Mouse (Mus musculus) left cerebral cortex, adult 9 months (tissue): ENCODE data around the gene Nipa1.
A peak's percentile ranks its signal among the peaks of the same experiment; 100 is the strongest.

Experiments
- DNase-seq, 2 experiments: peaks; one replicate each; pipeline ENCODE4 v3.0.0; 2022; ENCODE audit warnings: low spot score in 2 of 2

Nipa1 gene

GRCm38 (mm10) chr7:56010318-56011017, 9.3 kb downstream of the Nipa1 start:
- no peak for DNase-seq

- DNase-seq = no peak
Measured at GRCm38 (mm10) chr7:55998997-55999396, 20.8 kb downstream of the Nipa1 start.

DNA sequence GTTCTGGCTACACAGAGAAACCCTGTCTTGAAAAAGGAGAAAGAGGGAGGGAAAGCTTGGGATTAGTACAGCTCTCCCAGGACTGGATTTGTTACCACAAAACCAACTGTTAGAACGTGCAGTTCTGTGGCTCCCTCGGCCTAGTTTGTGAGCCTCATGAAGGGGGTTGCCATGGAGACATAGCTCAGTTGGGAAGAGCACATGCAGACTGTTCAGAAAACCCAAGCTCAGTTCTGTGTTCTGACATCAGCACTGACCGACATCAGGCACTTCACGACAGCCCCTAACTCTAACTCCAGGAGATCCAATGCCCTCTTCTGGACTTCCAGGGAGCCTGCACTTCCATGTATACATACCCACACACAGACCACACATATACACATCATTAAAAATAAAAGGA, 24.7 kb downstream of the Nipa1 start:
- DNase-seq = peak in 1 of 2 experiments; percentile 32

- no peak for DNase-seq
Measured at GRCm38 (mm10) chr7:55991858-55992257, 27.9 kb downstream of the Nipa1 start.

DNA sequence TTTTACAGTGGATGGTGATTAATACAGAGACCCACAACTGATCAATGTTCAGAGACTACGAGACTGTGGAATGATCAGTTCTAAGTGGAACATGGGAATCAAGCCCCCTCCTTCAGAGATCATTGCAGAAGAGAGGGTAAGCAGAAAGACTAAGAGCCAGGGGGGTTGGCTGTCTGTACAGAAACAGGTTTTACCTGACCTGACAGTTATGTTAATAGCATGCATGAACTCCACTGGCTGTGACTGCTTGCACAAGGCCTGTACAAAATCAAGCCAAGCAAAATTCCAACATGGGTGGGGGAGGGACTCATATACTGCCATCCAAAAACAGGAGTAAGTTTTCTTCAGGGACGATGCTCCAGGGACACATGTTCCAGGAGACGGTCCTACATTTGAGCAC, 28.6 kb downstream of the Nipa1 start:
- DNase-seq = no peak

- DNase-seq = peak in 1 of 2 experiments; percentile 80
Measured at GRCm38 (mm10) chr7:55986526-55987214, 33.1 kb downstream of the Nipa1 start.

GRCm38 (mm10) chr7:55984754-55985153, 35.0 kb downstream of the Nipa1 start:
- no peak for DNase-seq

DNA sequence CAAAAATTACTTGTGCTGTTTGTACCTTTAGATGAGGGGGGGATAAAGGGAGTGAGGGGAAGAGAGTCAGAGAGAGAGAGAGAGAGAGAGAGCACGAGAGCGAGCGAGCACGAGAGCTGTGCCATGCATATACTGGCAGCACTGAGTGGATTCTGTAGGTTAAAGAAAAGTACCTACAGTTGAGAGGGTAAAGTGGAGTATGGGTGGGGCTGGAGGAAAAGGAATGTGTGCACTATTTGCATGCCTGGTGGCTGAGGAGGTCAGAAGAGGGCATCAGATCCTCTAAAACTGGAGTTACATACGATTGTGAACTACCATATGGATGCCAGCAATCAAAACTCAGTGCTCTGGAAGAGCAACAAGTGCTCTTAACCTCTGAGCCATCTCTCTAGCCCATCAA, 36.6 kb downstream of the Nipa1 start:
- no peak for DNase-seq

DNA sequence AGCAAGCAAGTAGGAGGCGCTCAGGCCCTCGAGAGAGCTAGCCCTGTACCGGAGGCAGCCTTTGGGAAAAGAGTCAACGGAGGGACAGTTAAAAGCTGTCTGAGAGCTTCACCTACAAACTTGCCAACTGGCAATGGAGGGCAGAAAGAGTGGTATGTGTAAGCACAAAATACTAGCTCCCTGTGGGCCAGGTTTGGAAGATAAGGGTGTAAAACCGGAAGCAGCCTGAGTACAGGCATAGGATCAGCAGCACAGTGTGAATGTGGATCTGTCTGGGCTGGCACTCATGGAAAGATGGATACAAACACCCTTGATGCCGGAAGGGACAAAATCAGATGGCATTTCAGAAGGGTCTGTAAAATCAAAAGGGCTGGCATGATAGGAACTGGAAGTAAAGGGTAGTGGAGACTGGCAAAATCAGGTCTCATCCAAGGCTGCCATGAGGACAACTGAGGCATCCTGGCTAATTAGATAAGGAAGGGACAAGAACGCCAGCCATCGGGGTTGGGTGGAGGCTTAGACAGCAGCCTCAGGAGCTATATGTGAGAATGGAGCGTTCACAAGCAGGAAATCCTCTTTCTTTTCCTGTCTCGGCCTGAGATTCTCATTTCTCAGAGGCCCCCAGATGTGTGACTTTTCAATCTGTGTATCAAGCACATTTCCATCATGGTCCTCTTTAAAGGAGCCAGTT, 37.6 kb downstream of the Nipa1 start:
- DNase-seq = no peak

DNA sequence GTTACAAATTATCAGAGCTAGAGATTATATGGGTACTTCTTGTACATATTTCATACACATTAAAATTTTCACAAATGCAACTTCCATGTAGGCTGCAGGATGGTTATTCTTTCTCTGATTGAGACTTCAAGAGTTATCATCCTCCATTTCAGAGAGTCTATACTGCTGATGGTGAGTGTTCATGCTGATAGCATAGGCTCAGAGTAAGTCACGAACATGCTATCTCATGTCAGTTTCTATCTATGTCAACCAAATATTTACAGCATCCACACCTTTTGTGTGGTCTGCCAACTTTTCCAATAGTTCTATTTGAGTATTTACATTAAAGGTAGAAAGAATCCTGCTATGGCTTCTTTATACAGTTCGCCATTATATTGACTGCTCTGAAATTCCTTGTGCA, 38.2 kb downstream of the Nipa1 start:
- DNase-seq = no peak

DNA sequence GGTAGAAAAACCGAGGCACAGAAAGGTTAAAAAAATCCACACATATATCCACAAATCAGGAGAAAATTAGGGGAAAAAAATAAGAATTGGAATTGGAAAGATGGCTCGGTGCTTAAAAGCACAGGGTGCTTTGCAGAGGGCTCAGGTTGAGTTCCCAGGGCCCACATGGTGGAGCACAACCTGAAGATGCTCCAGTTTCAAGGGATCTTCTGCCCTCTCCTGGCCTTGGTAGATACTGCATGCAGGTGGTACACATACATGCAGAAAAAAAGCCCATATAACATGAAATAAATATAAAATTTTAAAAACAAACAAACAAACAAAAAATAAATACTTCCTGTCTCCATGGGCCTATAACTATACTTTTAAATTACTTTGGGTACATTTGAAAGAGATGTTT, 45.3 kb downstream of the Nipa1 start:
- no peak for DNase-seq

- DNase-seq = no peak
Measured at GRCm38 (mm10) chr7:55969415-55969814, 50.3 kb downstream of the Nipa1 start.

GRCm38 (mm10) chr7:55968258-55968901, 51.4 kb downstream of the Nipa1 start:
- peak in 1 of 2 experiments; percentile 44 for DNase-seq

DNA sequence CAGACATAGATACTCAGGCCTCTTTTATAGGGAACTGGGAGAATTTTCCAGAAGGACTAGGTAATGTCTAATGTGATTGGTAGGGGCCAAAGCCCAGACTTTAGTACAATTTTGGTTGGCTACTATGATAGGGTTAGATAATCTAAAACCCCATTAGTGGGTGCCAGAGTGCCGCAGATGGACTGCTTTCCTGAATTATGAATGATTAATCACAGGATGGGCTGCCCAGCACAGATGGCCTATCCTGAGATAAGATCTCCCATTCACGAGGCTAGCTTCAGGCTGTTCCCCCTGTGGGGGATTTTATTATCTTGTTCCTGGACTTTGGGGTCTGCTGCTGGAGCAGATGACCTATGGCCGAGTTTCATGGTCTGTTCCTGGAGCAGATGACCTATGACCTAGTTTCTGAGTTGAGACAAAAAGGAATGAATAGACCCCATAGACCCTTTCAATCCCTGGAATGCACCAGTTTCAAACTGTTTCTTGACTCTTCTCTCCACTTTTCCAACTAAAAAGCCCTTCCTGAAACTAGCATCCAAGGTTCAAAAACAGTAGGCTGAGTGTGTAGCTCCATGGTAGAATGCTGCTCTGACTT, 52.8 kb downstream of the Nipa1 start:
- DNase-seq = no peak

- DNase-seq = peak; percentile 82 to 92
Measured at GRCm38 (mm10) chr7:55962004-55962908, 57.5 kb downstream of the Nipa1 start, which contains the start of gene Nipa2. Gene Nipa2 (minus strand): TSS chr7:55962476.

- no peak for DNase-seq
Measured at GRCm38 (mm10) chr7:55960506-55960905, 59.2 kb downstream of the Nipa1 start.

DNA sequence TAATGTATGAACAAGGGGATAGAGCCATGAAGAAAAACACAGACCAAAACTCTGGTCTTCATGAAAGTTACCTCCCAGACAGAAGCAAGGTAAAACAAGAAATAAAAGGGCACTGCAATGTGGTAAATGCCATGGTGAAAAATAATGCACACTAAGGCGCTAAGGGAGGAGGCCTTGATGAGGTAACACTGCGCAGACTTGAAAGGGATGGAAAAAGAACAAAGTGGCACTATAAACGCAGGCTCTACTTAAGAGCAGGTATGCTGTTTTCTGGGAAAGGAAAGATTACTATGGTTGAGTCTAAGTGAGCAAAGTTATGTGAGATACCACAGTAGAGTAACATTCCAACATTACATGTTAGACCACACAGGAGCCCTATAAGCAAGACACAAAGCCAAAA, 60.0 kb downstream of the Nipa1 start:
- no peak for DNase-seq

GRCm38 (mm10) chr7:55957916-55958315, 61.8 kb downstream of the Nipa1 start:
- DNase-seq = no peak

DNA sequence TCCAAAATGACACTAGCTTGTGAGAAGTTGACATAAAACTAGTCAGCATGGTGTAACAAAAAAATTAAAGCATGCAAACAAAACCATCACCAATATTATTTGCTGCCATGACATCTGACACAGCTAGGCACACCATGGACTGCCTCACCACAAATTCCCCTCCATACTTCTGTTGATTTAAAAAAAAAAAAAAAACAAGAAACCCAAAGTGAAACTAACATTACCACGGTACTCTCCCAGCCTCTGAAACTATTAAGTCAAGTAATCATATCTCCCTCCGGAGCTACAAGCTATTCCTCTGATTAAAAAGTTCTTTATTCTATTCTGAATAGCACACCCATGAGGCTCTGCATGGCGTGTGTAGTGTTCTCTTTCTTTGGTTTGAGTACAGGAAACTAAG, 62.6 kb downstream of the Nipa1 start:
- no peak for DNase-seq

GRCm38 (mm10) chr7:55956054-55956453, 63.7 kb downstream of the Nipa1 start:
- no peak for DNase-seq

DNA sequence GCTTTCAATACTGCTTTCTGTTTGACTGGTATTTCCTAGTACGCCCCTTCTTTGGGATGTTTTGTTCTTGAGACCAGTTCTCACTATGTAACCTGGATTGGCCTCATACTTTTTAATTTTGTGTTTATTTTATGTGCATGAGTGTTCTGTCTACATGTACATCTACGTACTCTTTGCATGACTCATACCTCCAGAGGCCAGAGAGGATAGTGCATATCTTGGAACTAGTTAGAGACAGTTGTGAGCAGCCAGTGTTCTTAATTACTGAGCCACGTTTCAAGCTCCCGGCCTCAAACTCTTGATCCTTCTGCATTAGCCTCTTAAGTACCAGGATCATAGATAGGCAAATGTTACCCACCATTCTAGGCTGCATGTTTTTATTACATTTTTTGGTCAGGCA, 81.4 kb downstream of the Nipa1 start:
- no peak for DNase-seq
